Mouse (Mus musculus) midbrain, embryonic 12.5 days (tissue): ENCODE results near the gene Grasp. TPM values are rescaled to one million over a fixed set of nuclear protein-coding genes. Genes with fewer than 3 reads are reported as not detected.

Experiments used
- ATAC-seq: fragments of 200-750 bp; cut with Nextera tagmentation; 2 replicates; pipeline ENCODE4 v1.8.0; 2017; ENCODE audit warnings: low read depth, moderate TSS enrichment, moderate library complexity; ENCODE audit not compliant: low FRiP score
- H3K27ac ChIP-seq: fragments of 300-500 bp; sonication (generic); replicated peaks from 2 replicates; pipeline ENCODE4 v1.5.1; 2016; ENCODE audit warnings: mild to moderate bottlenecking
- H3K27me3 ChIP-seq: fragments of 300-500 bp; sonication (generic); 2 replicates; pipeline ENCODE4 v1.6.1; 2016; ENCODE audit warnings: mild to moderate bottlenecking
- H3K36me3 ChIP-seq: fragments of 300-500 bp; sonication (generic); 2 replicates; pipeline ENCODE4 v1.6.1; 2016
- H3K4me1 ChIP-seq: fragments of 300-500 bp; sonication (generic); 2 replicates; pipeline ENCODE4 v1.6.1; 2016
- H3K4me2 ChIP-seq: fragments of 300-500 bp; sonication (generic); replicated peaks from 2 replicates; pipeline ENCODE4 v1.6.1; 2016; ENCODE audit warnings: mild to moderate bottlenecking, moderate library complexity
- H3K4me3 ChIP-seq: fragments of 300-500 bp; sonication (generic); 2 replicates; pipeline ENCODE4 v1.5.1; 2016; ENCODE audit warnings: mild to moderate bottlenecking
- H3K9ac ChIP-seq: fragments of 300-500 bp; sonication (generic); replicated peaks from 2 replicates; pipeline ENCODE4 v1.6.1; 2016; ENCODE audit warnings: mild to moderate bottlenecking, moderate library complexity
- H3K9me3 ChIP-seq: fragments of 300-500 bp; sonication (generic); 2 replicates; pipeline ENCODE4 v1.6.1; 2016; ENCODE audit warnings: mild to moderate bottlenecking
- WGBS: fragments of 180-500 bp; shearing (Covaris S2); methylation state at CpG from one replicate; pipeline ENCODE4 v1.1.7; 2016; 5-methylcytosine and 5-hydroxymethylcytosine counted together
- polyA plus RNA-seq: library from polyadenylated mRNA; unstranded; fragments of >200 nt; fragmentation: Nextera tagmentation; extraction: Ambion mirVana; gene quantifications from 2 replicates; pipeline ENCODE4 v1.2.1, GENCODE M21; 2016

Grasp gene
- polyA plus RNA-seq, 1 experiment from 2014 or later = 5.5 TPM

- H3K4me2 ChIP-seq = no peak overlapping the region
- peaks cover 11% of the 10 kb centered on the region for H3K4me1 ChIP-seq
- no peak overlapping the region for H3K4me3 ChIP-seq
- 76% methylated on average over 4 of the region's 4 CpGs for WGBS
- ATAC-seq = no peak
- no peak overlapping the region for H3K9ac ChIP-seq
- no peaks in the 10 kb centered on the region for H3K9me3 ChIP-seq
- H3K27ac ChIP-seq = no peak overlapping the region
- peaks cover 29% of the 10 kb centered on the region for H3K36me3 ChIP-seq
- no peaks in the 10 kb centered on the region for H3K27me3 ChIP-seq
Measured at GRCm38 (mm10) chr15:101216036-101216435, 8.0 kb upstream of the Grasp start.

- 7% methylated on average over 8 of the region's 8 CpGs for WGBS
- Histone ChIP-seq H3K9me3 (no peaks in the 10 kb centered on the region), H3K36me3 (no peaks in the 10 kb centered on the region), H3K27me3 (peaks cover 29% of the 10 kb centered on the region), H3K4me2 (peak overlapping the region; percentile 92), H3K9ac (0 out of 2 replicates have a peak overlapping the region, but pooled peaks have one; percentile 20), H3K4me1 (peaks cover 49% of the 10 kb centered on the region), H3K27ac (peak overlapping the region; percentile 86), H3K4me3 (no peak overlapping the region)
- peak; percentile 65 for ATAC-seq
Measured at GRCm38 (mm10) chr15:101220905-101221297, 3.1 kb upstream of the Grasp start.

- peaks cover 49% of the 10 kb centered on the region for H3K4me1 ChIP-seq
- H3K27ac ChIP-seq = peak overlapping the region; percentile 86
- peak overlapping the region; percentile 29; the same call in 1 of the 2 replicates for H3K9ac ChIP-seq
- H3K4me2 ChIP-seq = peak overlapping the region; percentile 92
- ATAC-seq = peak; percentile 59
- 1% methylated on average over 14 of the region's 14 CpGs for WGBS
- H3K27me3 ChIP-seq = peaks cover 29% of the 10 kb centered on the region
- H3K36me3 ChIP-seq = no peaks in the 10 kb centered on the region
- peak overlapping the region; percentile 26 for H3K4me3 ChIP-seq
- H3K9me3 ChIP-seq = no peaks in the 10 kb centered on the region
Measured at GRCm38 (mm10) chr15:101221298-101222104, 2.5 kb upstream of the Grasp start.

GRCm38 (mm10) chr15:101222897-101223482 is 998 bp upstream of the Grasp start:
- H3K4me3 ChIP-seq = peak overlapping the region; percentile 75
- 0 out of 2 replicates have a peak overlapping the region, but pooled peaks have one; percentile 79 for H3K9ac ChIP-seq
- 39% methylated on average over 13 of the region's 13 CpGs for WGBS
- H3K4me2 ChIP-seq = peak overlapping the region; percentile 92
- no peak overlapping the region for H3K27ac ChIP-seq
- no peak for ATAC-seq
- no peaks in the 10 kb centered on the region for H3K36me3 ChIP-seq
- H3K27me3 ChIP-seq = peaks cover 29% of the 10 kb centered on the region
- no peaks in the 10 kb centered on the region for H3K9me3 ChIP-seq
- peaks cover 55% of the 10 kb centered on the region for H3K4me1 ChIP-seq

GRCm38 (mm10) chr15:101223596-101223995 is 392 bp upstream of the Grasp start:
- peaks cover 29% of the 10 kb centered on the region for H3K27me3 ChIP-seq
- 0 out of 2 replicates have a peak, but pooled peaks have one; percentile 10 for ATAC-seq
- H3K4me2 ChIP-seq = peak overlapping the region; percentile 92
- H3K4me3 ChIP-seq = peak overlapping the region; percentile 75
- H3K9ac ChIP-seq = peak overlapping the region; percentile 79
- peak overlapping the region; percentile 44; the same call in 1 of the 2 replicates for H3K27ac ChIP-seq
- 5% methylated on average over 5 of the region's 5 CpGs for WGBS
- H3K36me3 ChIP-seq = no peaks in the 10 kb centered on the region
- H3K4me1 ChIP-seq = peaks cover 59% of the 10 kb centered on the region
- no peaks in the 10 kb centered on the region for H3K9me3 ChIP-seq

- Histone ChIP-seq H3K27ac (no peak overlapping the region), H3K9ac (peak overlapping the region; percentile 79), H3K27me3 (peaks cover 29% of the 10 kb centered on the region), H3K4me2 (peak overlapping the region; percentile 92), H3K36me3 (peaks cover 2% of the 10 kb centered on the region; the same call in 1 of the 2 replicates), H3K9me3 (no peaks in the 10 kb centered on the region), H3K4me3 (peak overlapping the region; percentile 75), H3K4me1 (peaks cover 59% of the 10 kb centered on the region)
- ATAC-seq = no peak
- 2% methylated on average over 14 of the region's 14 CpGs for WGBS
Measured at GRCm38 (mm10) chr15:101224977-101225376, 989 bp downstream of the Grasp start.

GRCm38 (mm10) chr15:101227971-101228370 is 4.0 kb downstream of the Grasp start:
- Histone ChIP-seq H3K36me3 (peaks cover 20% of the 10 kb centered on the region), H3K27ac (peak overlapping the region; percentile 52), H3K9ac (0 out of 2 replicates have a peak overlapping the region, but pooled peaks have one; percentile 20), H3K27me3 (peaks cover 29% of the 10 kb centered on the region), H3K4me1 (peaks cover 29% of the 10 kb centered on the region), H3K4me2 (no peak overlapping the region), H3K4me3 (no peak overlapping the region), H3K9me3 (no peaks in the 10 kb centered on the region)
- ATAC-seq = no peak
- WGBS = 22% methylated on average over 7 of the region's 7 CpGs

- no peak overlapping the region for H3K4me3 ChIP-seq
- peaks cover 20% of the 10 kb centered on the region for H3K36me3 ChIP-seq
- no peak overlapping the region for H3K27ac ChIP-seq
- peaks cover 18% of the 10 kb centered on the region for H3K4me1 ChIP-seq
- H3K9me3 ChIP-seq = no peaks in the 10 kb centered on the region
- peaks cover 20% of the 10 kb centered on the region for H3K27me3 ChIP-seq
- 93% methylated on average over 21 of the region's 21 CpGs for WGBS
- ATAC-seq = no peak
- no peak overlapping the region for H3K4me2 ChIP-seq
- no peak overlapping the region for H3K9ac ChIP-seq
Measured at GRCm38 (mm10) chr15:101228866-101229590, 5.0 kb downstream of the Grasp start.

- WGBS = 96% methylated on average over 19 of the region's 19 CpGs
- H3K27me3 ChIP-seq = peaks cover 15% of the 10 kb centered on the region
- H3K4me3 ChIP-seq = no peak overlapping the region
- H3K36me3 ChIP-seq = peaks cover 20% of the 10 kb centered on the region
- peaks cover 14% of the 10 kb centered on the region for H3K4me1 ChIP-seq
- no peaks in the 10 kb centered on the region for H3K9me3 ChIP-seq
- no peak overlapping the region for H3K9ac ChIP-seq
- no peak overlapping the region for H3K4me2 ChIP-seq
- ATAC-seq = no peak
- H3K27ac ChIP-seq = no peak overlapping the region
Measured at GRCm38 (mm10) chr15:101230503-101230902, 6.5 kb downstream of the Grasp start.

- H3K27me3 ChIP-seq = peaks cover 22% of the 10 kb centered on the region
- peak overlapping the region; percentile 35 for H3K4me2 ChIP-seq
- H3K27ac ChIP-seq = no peak overlapping the region
- peak overlapping the region; percentile 12; the same call in 1 of the 2 replicates for H3K4me3 ChIP-seq
- no peak for ATAC-seq
- H3K4me1 ChIP-seq = peaks cover 20% of the 10 kb centered on the region
- 76% methylated on average over 23 of the region's 23 CpGs for WGBS
- H3K9ac ChIP-seq = no peak overlapping the region
- H3K36me3 ChIP-seq = peaks cover 20% of the 10 kb centered on the region
- H3K9me3 ChIP-seq = no peaks in the 10 kb centered on the region
Measured at GRCm38 (mm10) chr15:101230995-101231647, 7.1 kb downstream of the Grasp start.

GRCm38 (mm10) chr15:101231648-101232180 is 7.7 kb downstream of the Grasp start:
- no peak for ATAC-seq
- H3K9ac ChIP-seq = 0 out of 2 replicates have a peak overlapping the region, but pooled peaks have one; percentile 20
- no peak overlapping the region for H3K27ac ChIP-seq
- peaks cover 21% of the 10 kb centered on the region for H3K4me1 ChIP-seq
- H3K9me3 ChIP-seq = no peaks in the 10 kb centered on the region
- H3K4me3 ChIP-seq = peak overlapping the region; percentile 12; the same call in 1 of the 2 replicates
- H3K4me2 ChIP-seq = peak overlapping the region; percentile 35
- H3K36me3 ChIP-seq = peaks cover 20% of the 10 kb centered on the region
- 49% methylated on average over 47 of the region's 56 CpGs for WGBS
- H3K27me3 ChIP-seq = peaks cover 22% of the 10 kb centered on the region
